8 mouse cellular contexts compared by ENCODE assay signal in the genomic region with DNA sequence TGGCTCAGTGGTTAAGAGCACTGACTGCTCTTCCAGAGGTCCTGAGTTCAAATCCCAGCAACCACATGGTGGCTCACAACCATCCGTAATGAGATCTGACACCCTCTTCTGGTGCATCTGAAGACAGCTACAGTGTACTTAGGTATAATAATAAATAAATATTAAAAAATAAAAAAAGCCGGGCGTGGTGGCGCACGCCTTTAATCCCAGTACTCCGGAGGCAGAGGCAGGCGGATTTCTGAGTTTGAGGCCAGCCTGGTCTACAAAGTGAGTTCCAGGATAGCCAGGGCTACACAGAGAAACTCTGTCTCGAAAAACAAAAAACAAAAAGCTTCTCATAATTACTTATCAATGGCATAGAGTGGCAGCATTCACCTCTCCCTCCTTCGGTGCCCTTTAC. TPM values are rescaled to one million over a fixed set of nuclear protein-coding genes. Genes with fewer than 3 reads are reported as not detected.
DNase-seq lines count a peak whose midpoint lies in the region; ATAC-seq and TF ChIP-seq lines count a peak whose summit lies in the region.
"Not testable (repeated sequence)": the region's sequence is repeated elsewhere in the genome, so short reads cannot be mapped to it uniquely, and the experiment has no call there.

No protein-coding gene starts in this region.

- not testable (repeated sequence) for H3K27me3 ChIP-seq in MEL (ENCODE audit: control insufficient read depth in 1 of 2, insufficient read depth in 2 of 2, low read length in 2 of 2); embryonic facial prominence, embryonic 13.5 days; forebrain, postnatal 0 days (ENCODE audit: insufficient read depth, low read length); hindbrain, embryonic 12.5 days; kidney, embryonic 16.5 days (ENCODE audit: insufficient read depth, low read length); liver, embryonic 13.5 days; midbrain, embryonic 11.5 days (ENCODE audit: control insufficient read depth, insufficient read depth, low read length); neural tube, embryonic 15.5 days (replicated peaks)

- DNase-seq in MEL (ENCODE audit: low read depth, low spot score); forebrain, postnatal 0 days; liver, embryonic 13.5 days; midbrain, embryonic 11.5 days (ENCODE audit: low spot score, missing footprints): not testable (repeated sequence)

- peak overlapping the region; percentile 79 to 90; a peak in 3 of 4 replicates for H3K4me3 ChIP-seq in MEL (ENCODE audit: control insufficient read depth in 1 of 2, insufficient read depth in 1 of 2, low read depth in 2 of 2, low read length in 2 of 2)
- H3K4me3 ChIP-seq in embryonic facial prominence, embryonic 13.5 days, result peak overlapping the region; percentile 98
- H3K4me3 ChIP-seq in forebrain, postnatal 0 days (ENCODE audit: low read depth, low read length), result not testable (repeated sequence)
- H3K4me3 ChIP-seq in hindbrain, embryonic 12.5 days, result peak overlapping the region; percentile 91; the same call in 1 of the 2 replicates
- peak overlapping the region; percentile 71; the same call in 1 of the 2 replicates for H3K4me3 ChIP-seq in kidney, embryonic 16.5 days (ENCODE audit: low read length)
- H3K4me3 ChIP-seq in liver, embryonic 13.5 days (replicated peaks), result peak overlapping the region; percentile 84
- peak overlapping the region; percentile 90 for H3K4me3 ChIP-seq in midbrain, embryonic 11.5 days (ENCODE audit: low read depth, low read length)
- peak overlapping the region; percentile 83 for H3K4me3 ChIP-seq in neural tube, embryonic 15.5 days (replicated peaks)

- not testable (repeated sequence) for TF ChIP-seq POLR2A in MEL (IDR thresholded peaks at IDR 0.05; ENCODE audit: control insufficient read depth in 1 of 2, insufficient read depth in 1 of 2, low read depth in 1 of 2, low read length in 2 of 2, poor library complexity in 1 of 2)

- TF ChIP-seq EP300 in MEL (IDR thresholded peaks at IDR 0.05; ENCODE audit: low read depth in 1 of 2, low read length in 2 of 2), result not testable (repeated sequence)

- H3K27ac ChIP-seq in MEL (ENCODE audit: control insufficient read depth, low read depth, low read length); forebrain, postnatal 0 days (ENCODE audit: low read depth, low read length); hindbrain, embryonic 12.5 days; kidney, embryonic 16.5 days (ENCODE audit: low read length); midbrain, embryonic 11.5 days (ENCODE audit: low read depth, low read length); neural tube, embryonic 15.5 days (replicated peaks): not testable (repeated sequence)
- 0 out of 2 replicates have a peak overlapping the region, but pooled peaks have one; percentile 90 for H3K27ac ChIP-seq in embryonic facial prominence, embryonic 13.5 days
- H3K27ac ChIP-seq in liver, embryonic 13.5 days, result peak overlapping the region; percentile 77

- TF ChIP-seq RAD21 in MEL (IDR thresholded peaks at IDR 0.05; ENCODE audit: low read depth, low read length), result not testable (repeated sequence)

- peaks cover 24% of the 10 kb centered on the region for H3K79me2 ChIP-seq in MEL (ENCODE audit: control insufficient read depth, insufficient read depth, low read length, poor library complexity)

- peaks cover 11 to 14% of the 10 kb centered on the region in 2 experiments for H3K4me1 ChIP-seq in MEL (ENCODE audit: control insufficient read depth in 1 of 2, insufficient read depth in 2 of 2, low read length in 2 of 2)
- peaks cover 14% of the 10 kb centered on the region for H3K4me1 ChIP-seq in embryonic facial prominence, embryonic 13.5 days
- not testable (repeated sequence) for H3K4me1 ChIP-seq in forebrain, postnatal 0 days (ENCODE audit: insufficient read depth); kidney, embryonic 16.5 days (ENCODE audit: insufficient read depth, low read length); midbrain, embryonic 11.5 days (ENCODE audit: control insufficient read depth, insufficient read depth, low read length)
- H3K4me1 ChIP-seq in hindbrain, embryonic 12.5 days, result peaks cover 12% of the 10 kb centered on the region
- H3K4me1 ChIP-seq in liver, embryonic 13.5 days (replicated peaks), result peaks cover 54% of the 10 kb centered on the region
- H3K4me1 ChIP-seq in neural tube, embryonic 15.5 days, result peaks cover 14% of the 10 kb centered on the region

- peak overlapping the region; percentile 79 for H3K4me2 ChIP-seq in embryonic facial prominence, embryonic 13.5 days
- peak overlapping the region; percentile 82; the same call in 1 of the 2 replicates for H3K4me2 ChIP-seq in forebrain, postnatal 0 days (ENCODE audit: low read depth)
- H3K4me2 ChIP-seq in hindbrain, embryonic 12.5 days (replicated peaks), result peak overlapping the region; percentile 66
- H3K4me2 ChIP-seq in kidney, embryonic 16.5 days (replicated peaks; ENCODE audit: low read depth, low read length), result peak overlapping the region; percentile 65
- peak overlapping the region; percentile 76 for H3K4me2 ChIP-seq in liver, embryonic 13.5 days
- H3K4me2 ChIP-seq in midbrain, embryonic 11.5 days, result peak overlapping the region; percentile 61
- H3K4me2 ChIP-seq in neural tube, embryonic 15.5 days, result peak overlapping the region; percentile 86

- H3K9me3 ChIP-seq in MEL (replicated peaks; ENCODE audit: insufficient read depth, low read length); embryonic facial prominence, embryonic 13.5 days; forebrain, postnatal 0 days (ENCODE audit: low read length); hindbrain, embryonic 12.5 days (replicated peaks); kidney, embryonic 16.5 days (ENCODE audit: low read length); liver, embryonic 13.5 days (replicated peaks); midbrain, embryonic 11.5 days (ENCODE audit: control insufficient read depth, low read length); neural tube, embryonic 15.5 days (replicated peaks): not testable (repeated sequence)

- not testable (repeated sequence) for ATAC-seq in embryonic facial prominence, embryonic 13.5 days (ENCODE audit: insufficient number of reproducible peaks, insufficient read depth, low FRiP score, low TSS enrichment, low read depth); forebrain, postnatal 0 days; hindbrain, embryonic 12.5 days (ENCODE audit: low FRiP score); kidney, embryonic 16.5 days (ENCODE audit: low FRiP score, low TSS enrichment); liver, embryonic 13.5 days (ENCODE audit: low read depth); midbrain, embryonic 11.5 days (ENCODE audit: low FRiP score); neural tube, embryonic 15.5 days (ENCODE audit: low FRiP score)

- H3K9ac ChIP-seq in MEL (ENCODE audit: control insufficient read depth, low read depth, low read length, poor library complexity, severe bottlenecking), result peak overlapping the region; percentile 91; the same call in 1 of the 2 replicates
- not testable (repeated sequence) for H3K9ac ChIP-seq in embryonic facial prominence, embryonic 13.5 days; forebrain, postnatal 0 days; hindbrain, embryonic 12.5 days; kidney, embryonic 16.5 days (replicated peaks; ENCODE audit: low read length); midbrain, embryonic 11.5 days (ENCODE audit: low read length); neural tube, embryonic 15.5 days (replicated peaks)
- H3K9ac ChIP-seq in liver, embryonic 13.5 days, result peak overlapping the region; percentile 94

- 96% methylated on average over 9 of the region's 9 CpGs for WGBS in embryonic facial prominence, embryonic 13.5 days
- 87% methylated on average over 9 of the region's 9 CpGs for WGBS in forebrain, postnatal 0 days
- 96% methylated on average over 9 of the region's 9 CpGs for WGBS in hindbrain, embryonic 12.5 days
- 91% methylated on average over 9 of the region's 9 CpGs for WGBS in kidney, embryonic 16.5 days
- WGBS in liver, embryonic 13.5 days (ENCODE audit: insufficient replicate concordance), result 85% methylated on average over 9 of the region's 9 CpGs
- WGBS in midbrain, embryonic 11.5 days, result 94% methylated on average over 9 of the region's 9 CpGs
- 98% methylated on average over 9 of the region's 9 CpGs for WGBS in neural tube, embryonic 15.5 days

- TF ChIP-seq CTCF in MEL (IDR thresholded peaks at IDR 0.05 in 2 of 3, conservative IDR thresholded peaks at IDR 0.05 in 1 of 3; ENCODE audit: control insufficient read depth in 1 of 3, insufficient read depth in 1 of 3, low read depth in 2 of 3, low read length in 3 of 3, poor library complexity in 1 of 3, severe bottlenecking in 1 of 3); forebrain, postnatal 0 days (IDR thresholded peaks at IDR 0.05; ENCODE audit: low read depth): not testable (repeated sequence)

- peaks cover 6 to 23% of the 10 kb centered on the region in 2 experiments; a peak in 3 of 4 replicates for H3K36me3 ChIP-seq in MEL (ENCODE audit: control insufficient read depth in 1 of 2, insufficient read depth in 2 of 2, low read length in 2 of 2)
- H3K36me3 ChIP-seq in embryonic facial prominence, embryonic 13.5 days; forebrain, postnatal 0 days (ENCODE audit: insufficient read depth); hindbrain, embryonic 12.5 days; kidney, embryonic 16.5 days (ENCODE audit: insufficient read depth, low read length); liver, embryonic 13.5 days; midbrain, embryonic 11.5 days (ENCODE audit: control insufficient read depth, insufficient read depth, low read length); neural tube, embryonic 15.5 days: not testable (repeated sequence)

RNA-seq across cellular contexts. Expression of gene Upf2, which starts 1.4 kb away (rescaled TPM):
- total RNA-seq in MEL (2012; rRNA removed), result 15.2 and 15.3 TPM in 2 replicates
- polyA plus RNA-seq in MEL (2012; ENCODE audit: insufficient read depth in 1 of 2, insufficient read length in 2 of 2, low read depth in 1 of 2, low replicate concordance in 2 of 2, missing spikeins in 1 of 2), result 10 to 100 TPM in 1 of 2 experiments, not detected in 1; 30.9 TPM
- 12.8 and 15.6 TPM in 2 replicates for polyA plus RNA-seq in embryonic facial prominence, embryonic 13.5 days (2015; fragmentation: Nextera tagmentation; extraction: Ambion mirVana)
- 9.8 and 11.1 TPM in 2 replicates for total RNA-seq in forebrain, postnatal 0 days (2014; rRNA removed)
- 3.3 and 4.1 TPM in 2 replicates for polyA plus RNA-seq in forebrain, postnatal 0 days (2015; fragmentation: Nextera tagmentation; extraction: Ambion mirVana)
- polyA plus RNA-seq in hindbrain, embryonic 12.5 days (2016; fragmentation: Nextera tagmentation; extraction: Ambion mirVana), result 12.9 and 14.9 TPM in 2 replicates
- polyA plus RNA-seq in kidney, embryonic 16.5 days (2015; fragmentation: Nextera tagmentation; extraction: Ambion mirVana), result 11.0 TPM in 2 replicates
- polyA plus RNA-seq in liver, embryonic 13.5 days (2015; fragmentation: Nextera tagmentation; extraction: Ambion mirVana), result 4.5 and 5.8 TPM in 2 replicates
- polyA plus RNA-seq in midbrain, embryonic 11.5 days (2014; fragmentation: Nextera tagmentation; extraction: Ambion mirVana), result 13.2 and 14.0 TPM in 2 replicates
- polyA plus RNA-seq in neural tube, embryonic 15.5 days (2015; fragmentation: Nextera tagmentation; extraction: Ambion mirVana), result 7.3 and 8.0 TPM in 2 replicates

RNA-seq across cellular contexts. Expression of gene Dhtkd1, which starts 7.2 kb away (rescaled TPM):
- 1.5 and 1.6 TPM in 2 replicates for total RNA-seq in MEL (2012; rRNA removed)
- 1 to 10 TPM in 1 of 2 experiments, not detected in 1; 1.6 TPM for polyA plus RNA-seq in MEL (2012; ENCODE audit: insufficient read depth in 1 of 2, insufficient read length in 2 of 2, low read depth in 1 of 2, low replicate concordance in 2 of 2, missing spikeins in 1 of 2)
- 7.0 and 7.2 TPM in 2 replicates for polyA plus RNA-seq in embryonic facial prominence, embryonic 13.5 days (2015; fragmentation: Nextera tagmentation; extraction: Ambion mirVana)
- 8.0 and 13.1 TPM in 2 replicates for total RNA-seq in forebrain, postnatal 0 days (2014; rRNA removed)
- 2.1 and 3.7 TPM in 2 replicates for polyA plus RNA-seq in forebrain, postnatal 0 days (2015; fragmentation: Nextera tagmentation; extraction: Ambion mirVana)
- polyA plus RNA-seq in hindbrain, embryonic 12.5 days (2016; fragmentation: Nextera tagmentation; extraction: Ambion mirVana), result 5.3 and 5.6 TPM in 2 replicates
- polyA plus RNA-seq in kidney, embryonic 16.5 days (2015; fragmentation: Nextera tagmentation; extraction: Ambion mirVana), result 2.9 and 4.5 TPM in 2 replicates
- 1.4 and 2.0 TPM in 2 replicates for polyA plus RNA-seq in liver, embryonic 13.5 days (2015; fragmentation: Nextera tagmentation; extraction: Ambion mirVana)
- 1.4 and 3.7 TPM in 2 replicates for polyA plus RNA-seq in midbrain, embryonic 11.5 days (2014; fragmentation: Nextera tagmentation; extraction: Ambion mirVana)
- polyA plus RNA-seq in neural tube, embryonic 15.5 days (2015; fragmentation: Nextera tagmentation; extraction: Ambion mirVana), result 6.1 and 6.5 TPM in 2 replicates

RNA-seq across cellular contexts. Expression of gene Sec61a2, which starts 54.6 kb away (rescaled TPM):
- total RNA-seq in MEL (2012; rRNA removed), result 13.9 and 17.8 TPM in 2 replicates
- polyA plus RNA-seq in MEL (2012; ENCODE audit: insufficient read depth in 1 of 2, insufficient read length in 2 of 2, low read depth in 1 of 2, low replicate concordance in 2 of 2, missing spikeins in 1 of 2), result 10 to 100 TPM in 1 of 2 experiments, not detected in 1; 32.3 TPM
- 119 TPM in 2 replicates for polyA plus RNA-seq in embryonic facial prominence, embryonic 13.5 days (2015; fragmentation: Nextera tagmentation; extraction: Ambion mirVana)
- total RNA-seq in forebrain, postnatal 0 days (2014; rRNA removed), result 84.7 and 109 TPM in 2 replicates
- polyA plus RNA-seq in forebrain, postnatal 0 days (2015; fragmentation: Nextera tagmentation; extraction: Ambion mirVana), result 84.6 and 94.5 TPM in 2 replicates
- 89.2 and 91.2 TPM in 2 replicates for polyA plus RNA-seq in hindbrain, embryonic 12.5 days (2016; fragmentation: Nextera tagmentation; extraction: Ambion mirVana)
- polyA plus RNA-seq in kidney, embryonic 16.5 days (2015; fragmentation: Nextera tagmentation; extraction: Ambion mirVana), result 77.6 and 91.8 TPM in 2 replicates
- polyA plus RNA-seq in liver, embryonic 13.5 days (2015; fragmentation: Nextera tagmentation; extraction: Ambion mirVana), result 14.3 and 17.4 TPM in 2 replicates
- polyA plus RNA-seq in midbrain, embryonic 11.5 days (2014; fragmentation: Nextera tagmentation; extraction: Ambion mirVana), result 74.7 and 85.6 TPM in 2 replicates
- polyA plus RNA-seq in neural tube, embryonic 15.5 days (2015; fragmentation: Nextera tagmentation; extraction: Ambion mirVana), result 118 and 122 TPM in 2 replicates
